Mouse (Mus musculus) liver, adult 2 months (tissue): ENCODE results near the gene Csrp1.

Experiments
- CTCF ChIP-seq: fragments of 200-500 bp; IDR thresholded peaks from 2 replicates; pipeline ENCODE4 v1.5.1; 2011; ENCODE audit warnings: low read depth, low read length, control low read depth
- POLR2A ChIP-seq: fragments of 200-500 bp; IDR thresholded peaks from 2 replicates; pipeline ENCODE4 v1.6.1; 2011; ENCODE audit warnings: low read length, control low read depth; ENCODE audit not compliant: insufficient read depth; ENCODE audit errors: extremely low read depth

DNA sequence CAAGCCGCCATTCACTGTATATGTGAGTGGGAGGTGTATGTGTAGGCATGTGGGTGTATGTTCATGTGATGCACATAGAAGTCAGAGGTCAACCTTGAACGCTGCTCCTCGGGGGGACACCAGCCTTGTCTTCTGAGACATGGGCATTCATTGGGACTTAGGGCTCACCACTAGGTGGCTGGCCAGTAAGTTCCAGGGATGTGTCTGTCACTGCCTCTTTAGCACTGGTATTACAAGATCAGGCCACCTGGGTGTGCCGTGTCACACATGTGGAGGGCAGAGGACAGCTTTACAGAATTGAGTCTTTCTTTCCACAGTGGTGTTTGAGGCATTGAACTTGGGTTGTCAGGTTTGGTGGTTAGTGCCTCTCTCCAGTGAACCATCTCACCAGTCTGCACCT lies 22.4 kb upstream of the Csrp1 start:
- TF ChIP-seq CTCF: no peak
- no peak for TF ChIP-seq POLR2A
